Mouse (Mus musculus) T-helper 2 cell (primary cell): ENCODE data around the gene Map4k4.

ENCODE experiments used
- in situ Hi-C: fragments of 300-600 bp; cut with MboI, MseI; formaldehyde crosslinking; loops from one replicate; pipeline ENCODE4 v1.15.1; 2025; ENCODE audit warnings: high pct_unique_total_duplicates

Gene Map4k4

GRCm38 (mm10) chr1:39896581-39896980 is 4.1 kb upstream of the Map4k4 start:
- in situ Hi-C loops, result loop anchor here (5.0 to 10.0 kb wide), 2 partner anchors 41 to 192 kb away; no protein-coding TSS in a partner anchor

GRCm38 (mm10) chr1:39898686-39899085 is 2.0 kb upstream of the Map4k4 start:
- in situ Hi-C loops, result loop anchor here (5.0 to 10.0 kb wide), 2 partner anchors 39 to 194 kb away; no protein-coding TSS in a partner anchor

GRCm38 (mm10) chr1:39901063-39901811 is 524 bp downstream of the Map4k4 start:
- in situ Hi-C loops, result loop anchor here (10.0 kb wide), 1 partner anchor 346 kb away; no protein-coding TSS in a partner anchor

GRCm38 (mm10) chr1:39901851-39902703 is 1.4 kb downstream of the Map4k4 start:
- in situ Hi-C loops, result loop anchor here (10.0 kb wide), 1 partner anchor 347 kb away; no protein-coding TSS in a partner anchor

GRCm38 (mm10) chr1:39902704-39903151 is 2.0 kb downstream of the Map4k4 start:
- in situ Hi-C loops, result loop anchor here (10.0 kb wide), 1 partner anchor 348 kb away; no protein-coding TSS in a partner anchor

- in situ Hi-C loops, result loop anchor here (10.0 kb wide), 1 partner anchor 350 kb away; no protein-coding TSS in a partner anchor
Measured at GRCm38 (mm10) chr1:39904720-39905119, 4.0 kb downstream of the Map4k4 start.

GRCm38 (mm10) chr1:39906921-39907320 is 6.2 kb downstream of the Map4k4 start:
- in situ Hi-C loops, result loop anchor here (10.0 kb wide), 1 partner anchor 352 kb away; no protein-coding TSS in a partner anchor

- in situ Hi-C loops, result loop anchor here (10.0 kb wide), 1 partner anchor 354 kb away; no protein-coding TSS in a partner anchor
Measured at GRCm38 (mm10) chr1:39908976-39909375, 8.3 kb downstream of the Map4k4 start.

GRCm38 (mm10) chr1:39911446-39911845 is 10.7 kb downstream of the Map4k4 start:
- in situ Hi-C loops, result no loop called here

- in situ Hi-C loops, result no loop called here
Measured at GRCm38 (mm10) chr1:39913256-39913655, 12.5 kb downstream of the Map4k4 start.

GRCm38 (mm10) chr1:39916144-39916543 is 15.4 kb downstream of the Map4k4 start:
- in situ Hi-C loops, result no loop called here

- in situ Hi-C loops, result no loop called here
Measured at GRCm38 (mm10) chr1:39917855-39918516, 17.3 kb downstream of the Map4k4 start.

GRCm38 (mm10) chr1:39918517-39919115 is 17.9 kb downstream of the Map4k4 start:
- in situ Hi-C loops, result no loop called here

- in situ Hi-C loops, result no loop called here
Measured at GRCm38 (mm10) chr1:39920616-39921015, 19.9 kb downstream of the Map4k4 start.

GRCm38 (mm10) chr1:39921996-39922395 is 21.3 kb downstream of the Map4k4 start:
- in situ Hi-C loops, result no loop called here

GRCm38 (mm10) chr1:39922714-39923113 is 22.0 kb downstream of the Map4k4 start:
- in situ Hi-C loops, result no loop called here

- in situ Hi-C loops, result no loop called here
Measured at GRCm38 (mm10) chr1:39923395-39924337, 23.0 kb downstream of the Map4k4 start.

GRCm38 (mm10) chr1:39931055-39931454 is 30.3 kb downstream of the Map4k4 start:
- in situ Hi-C loops, result no loop called here

GRCm38 (mm10) chr1:39932216-39932739 is 31.6 kb downstream of the Map4k4 start:
- in situ Hi-C loops, result no loop called here

- in situ Hi-C loops, result no loop called here
Measured at GRCm38 (mm10) chr1:39932922-39933321, 32.2 kb downstream of the Map4k4 start.
